Mouse (Mus musculus): ENCODE results near the gene Bdnf.
A peak's percentile ranks its signal among the peaks of the same experiment; 100 is the strongest.

Gene Bdnf

GRCm38 (mm10) chr2:109674532-109674931 is at the start of gene Bdnf:
Gene Bdnf (plus strand): TSS chr2:109674700.
- no peak for DNase-seq

- no peak for DNase-seq
These were observed 47.6 kb upstream of the Bdnf start for GRCm38 (mm10) chr2:109626864-109627263.

- no peak for DNase-seq
These were observed 718 bp upstream of the Bdnf start for GRCm38 (mm10) chr2:109673509-109674455.

GRCm38 (mm10) chr2:109675051-109675450 is 551 bp downstream of the Bdnf start:
- no peak for DNase-seq

- DNase-seq, result peak; percentile 22
These were observed 1.6 kb downstream of the Bdnf start for GRCm38 (mm10) chr2:109675973-109676617.

GRCm38 (mm10) chr2:109676618-109676974 is 2.1 kb downstream of the Bdnf start:
- no peak for DNase-seq

GRCm38 (mm10) chr2:109677221-109678089 is 3.0 kb downstream of the Bdnf start:
- DNase-seq, result no peak

GRCm38 (mm10) chr2:109678090-109678409 is 3.5 kb downstream of the Bdnf start:
- peak; percentile 3 for DNase-seq

GRCm38 (mm10) chr2:109678454-109678853 is 4.0 kb downstream of the Bdnf start:
- no peak for DNase-seq

GRCm38 (mm10) chr2:109679446-109679845 is 4.9 kb downstream of the Bdnf start:
- DNase-seq, result no peak

GRCm38 (mm10) chr2:109681071-109681470 is 6.6 kb downstream of the Bdnf start:
- no peak for DNase-seq

GRCm38 (mm10) chr2:109688661-109689060 is 14.2 kb downstream of the Bdnf start:
- DNase-seq, result no peak

GRCm38 (mm10) chr2:109692266-109693177 is 18.0 kb downstream of the Bdnf start:
- DNase-seq, result no peak

GRCm38 (mm10) chr2:109693178-109694115 is 18.9 kb downstream of the Bdnf start:
- DNase-seq, result peak; percentile 13

GRCm38 (mm10) chr2:109694116-109694837 is 19.8 kb downstream of the Bdnf start:
- no peak for DNase-seq

- peak; percentile 77 for DNase-seq
These were observed 20.3 kb downstream of the Bdnf start for GRCm38 (mm10) chr2:109694838-109695225.

- no peak for DNase-seq
These were observed 22.7 kb downstream of the Bdnf start for GRCm38 (mm10) chr2:109697151-109697550.

GRCm38 (mm10) chr2:109700291-109700690 is 25.8 kb downstream of the Bdnf start:
- DNase-seq, result peak; percentile 24

GRCm38 (mm10) chr2:109703588-109703987 is 29.1 kb downstream of the Bdnf start:
- DNase-seq, result no peak

- no peak for DNase-seq
These were observed 29.6 kb downstream of the Bdnf start for GRCm38 (mm10) chr2:109704053-109704452.
